Mouse (Mus musculus) forebrain, postnatal 0 days (tissue): ENCODE results near the gene Olfr958. TPM values are rescaled to one million over a fixed set of nuclear protein-coding genes. Genes with fewer than 3 reads are reported as not detected.
A peak's percentile ranks its signal among the peaks of the same experiment; 100 is the strongest.

Source experiments
- ATAC-seq: fragments of 200-750 bp; cut with Nextera tagmentation; 2 replicates; pipeline ENCODE4 v1.8.0; 2017; ENCODE audit warnings: mild to moderate bottlenecking, moderate library complexity
- DNase-seq: peaks from one replicate; pipeline ENCODE4 v3.0.0-alpha.2; 2015
- H3K27ac ChIP-seq: fragments of 300-500 bp; sonication (generic); 2 replicates; pipeline ENCODE4 v1.5.1; 2014; ENCODE audit warnings: low read depth, mild to moderate bottlenecking, antibody characterized with exemption, low read length, moderate library complexity, mixed read lengths
- H3K27me3 ChIP-seq: fragments of 300-500 bp; sonication (generic); 2 replicates; pipeline ENCODE4 v1.6.1; 2014; ENCODE audit warnings: mild to moderate bottlenecking, low read length, mixed read lengths; ENCODE audit not compliant: insufficient read depth
- H3K36me3 ChIP-seq: fragments of 300-500 bp; sonication (generic); 2 replicates; pipeline ENCODE4 v1.6.1; 2014; ENCODE audit warnings: mild to moderate bottlenecking, moderate library complexity; ENCODE audit not compliant: insufficient read depth
- H3K4me1 ChIP-seq: fragments of 300-500 bp; sonication (generic); 2 replicates; pipeline ENCODE4 v1.6.1; 2014; ENCODE audit warnings: antibody characterized with exemption; ENCODE audit not compliant: insufficient read depth
- H3K4me2 ChIP-seq: fragments of 300-500 bp; sonication (generic); 2 replicates; pipeline ENCODE4 v1.6.1; 2014; ENCODE audit warnings: low read depth, mild to moderate bottlenecking, moderate library complexity
- H3K4me3 ChIP-seq: fragments of 300-500 bp; sonication (generic); 2 replicates; pipeline ENCODE4 v1.5.1; 2014; ENCODE audit warnings: low read depth, low read length, mixed read lengths
- H3K9ac ChIP-seq: fragments of 300-500 bp; sonication (generic); 2 replicates; pipeline ENCODE4 v1.6.1; 2014; ENCODE audit warnings: mild to moderate bottlenecking
- H3K9me3 ChIP-seq: fragments of 300-500 bp; sonication (generic); 2 replicates; pipeline ENCODE4 v1.6.1; 2016; ENCODE audit warnings: low read length
- CTCF ChIP-seq: sonication (generic); IDR thresholded peaks from 2 replicates; pipeline ENCODE4 v1.5.1; 2016; ENCODE audit warnings: antibody characterized with exemption, control low read depth, low read depth
- WGBS: fragments of 180-500 bp; shearing (Covaris S2); extraction: QIAGEN DNeasy Blood & Tissue Kit; methylation state at CpG from one replicate; pipeline ENCODE4 v1.1.7; 2014; 5-methylcytosine and 5-hydroxymethylcytosine counted together
- polyA plus RNA-seq: library from polyadenylated mRNA; unstranded; fragments of >200 nt; fragmentation: Nextera tagmentation; extraction: Ambion mirVana; gene quantifications from 2 replicates; pipeline ENCODE4 v1.2.1, GENCODE M21; 2015
- total RNA-seq: library from RNA; depleted of rRNA; stranded (reverse); fragments of >200 nt; gene quantifications from 2 replicates; pipeline ENCODE4 v1.2.3, GENCODE M21; 2014; rRNA removed

The Olfr958 gene
- total and polyA plus RNA-seq, 2 experiments from 2014 or later: not detected

DNA sequence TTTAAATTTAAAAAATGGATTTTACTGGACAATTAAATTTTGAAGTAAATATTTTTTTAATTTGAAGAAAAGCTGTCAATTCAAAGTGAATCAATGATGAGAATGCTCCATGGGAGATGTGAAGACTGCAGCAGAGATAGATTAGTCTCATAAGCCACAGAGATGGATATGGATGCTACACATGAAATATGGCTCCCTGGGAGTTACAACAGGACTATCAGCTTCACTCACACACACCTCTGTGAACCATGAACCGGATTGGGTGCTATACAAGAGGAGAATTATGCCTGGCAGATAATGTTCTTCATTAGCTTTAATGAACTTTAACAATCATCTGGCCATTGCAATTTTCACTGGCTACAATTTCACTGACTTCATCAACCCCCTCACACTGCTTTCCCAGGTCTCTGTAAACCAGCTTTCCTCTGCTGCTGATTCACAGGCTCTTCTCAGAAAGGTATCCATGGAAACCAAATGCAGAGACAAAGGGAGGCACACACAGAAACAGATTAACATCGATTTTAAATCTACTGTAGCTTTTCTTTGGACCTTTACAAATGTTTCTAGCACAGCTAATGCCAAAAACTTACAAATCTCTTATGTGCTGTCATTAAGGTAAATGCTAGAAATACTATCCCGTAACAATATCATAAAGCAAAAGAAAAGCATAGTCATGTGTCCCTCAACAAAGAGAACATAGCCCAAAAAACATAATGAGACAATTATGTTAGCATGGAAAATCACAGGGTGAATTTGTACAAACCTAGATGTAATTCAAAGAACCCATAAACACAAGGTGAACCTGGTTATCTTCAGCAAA is 3.9 kb upstream of the Olfr958 start:
- peak overlapping the region; percentile 15; the same call in 1 of the 2 replicates for H3K4me2 ChIP-seq
- no peak for TF ChIP-seq CTCF
- H3K27ac ChIP-seq: peak overlapping the region; percentile 85
- H3K4me1 ChIP-seq: peaks cover 7% of the 10 kb centered on the region; the same call in 1 of the 2 replicates
- peak overlapping the region; percentile 31 for H3K9ac ChIP-seq
- DNase-seq (peak; percentile 84), ATAC-seq (peak; percentile 99)
- H3K9me3 ChIP-seq: no peaks in the 10 kb centered on the region
- no peaks in the 10 kb centered on the region for H3K36me3 ChIP-seq
- H3K4me3 ChIP-seq: no peak overlapping the region
- H3K27me3 ChIP-seq: no peaks in the 10 kb centered on the region
- 13% methylated on average over 3 of the region's 3 CpGs for WGBS

DNA sequence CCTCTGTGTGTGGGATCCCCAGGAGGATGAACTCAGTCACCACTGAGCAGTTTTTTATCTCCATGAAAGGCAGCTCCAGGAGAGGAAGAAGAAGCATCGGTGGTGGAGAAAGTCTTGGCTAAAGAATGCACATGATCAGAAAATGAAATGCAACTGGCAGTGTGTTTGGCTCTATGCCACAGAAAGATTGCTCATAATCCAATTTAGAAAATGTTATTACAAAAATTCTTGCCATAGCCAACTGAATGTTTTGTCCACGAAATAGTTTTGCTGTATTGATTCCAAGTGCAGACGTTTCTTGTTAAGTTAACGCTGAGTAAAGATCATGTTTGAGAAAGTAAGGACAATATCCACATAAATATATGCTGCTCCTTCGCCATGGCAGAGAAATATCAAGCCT is 3.0 kb downstream of the Olfr958 start:
- Histone ChIP-seq H3K4me1 (no peaks in the 10 kb centered on the region), H3K36me3 (no peaks in the 10 kb centered on the region), H3K9me3 (no peaks in the 10 kb centered on the region), H3K4me3 (no peak overlapping the region), H3K27ac (no peak overlapping the region), H3K27me3 (no peaks in the 10 kb centered on the region), H3K4me2 (no peak overlapping the region), H3K9ac (no peak overlapping the region)
- DNase-seq (peak; percentile 20), ATAC-seq (no peak)
- 57% methylated on average over 5 of the region's 5 CpGs for WGBS
- no peak for TF ChIP-seq CTCF

DNA sequence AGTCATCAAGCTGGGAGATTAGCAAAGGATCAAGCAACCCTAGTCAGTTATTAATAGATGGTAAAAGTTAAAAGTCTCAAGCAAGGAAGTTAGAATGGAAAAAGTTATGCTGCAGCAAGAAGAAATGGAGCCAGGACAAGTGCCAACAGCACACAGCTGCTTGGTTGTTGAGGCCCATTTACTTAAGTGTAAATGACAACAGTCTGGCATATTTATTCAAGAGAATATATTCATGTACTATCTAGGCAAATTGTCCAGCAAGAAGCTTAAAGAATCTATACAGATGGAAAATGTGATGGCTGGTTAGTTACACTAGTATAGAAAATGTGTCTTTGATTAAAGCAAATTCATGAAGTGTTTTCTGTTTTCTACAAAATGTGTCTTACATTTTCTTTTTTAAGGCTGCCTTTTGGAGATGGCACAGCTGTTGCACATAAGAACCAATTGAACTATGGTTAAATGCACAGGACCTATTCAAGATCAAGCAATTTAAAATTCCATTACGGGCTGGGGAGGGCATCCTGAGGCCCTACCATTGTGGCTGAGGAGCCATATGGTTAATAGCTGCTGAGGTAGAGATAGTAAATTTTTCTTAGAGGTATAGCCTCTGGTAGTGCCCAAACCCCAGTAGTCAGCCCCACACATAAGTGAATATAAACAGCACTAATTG is 30.1 kb downstream of the Olfr958 start:
- no peaks in the 10 kb centered on the region for H3K4me1 ChIP-seq
- H3K27me3 ChIP-seq: no peaks in the 10 kb centered on the region
- H3K9me3 ChIP-seq: no peaks in the 10 kb centered on the region
- H3K27ac ChIP-seq: no peak overlapping the region
- H3K9ac ChIP-seq: no peak overlapping the region
- no peak overlapping the region for H3K4me3 ChIP-seq
- no peak for DNase-seq
- peak; percentile 43 for ATAC-seq
- H3K36me3 ChIP-seq: no peaks in the 10 kb centered on the region
- WGBS: 59% methylated on average over 1 of the region's 1 CpGs
- TF ChIP-seq CTCF: no peak
- H3K4me2 ChIP-seq: no peak overlapping the region

DNA sequence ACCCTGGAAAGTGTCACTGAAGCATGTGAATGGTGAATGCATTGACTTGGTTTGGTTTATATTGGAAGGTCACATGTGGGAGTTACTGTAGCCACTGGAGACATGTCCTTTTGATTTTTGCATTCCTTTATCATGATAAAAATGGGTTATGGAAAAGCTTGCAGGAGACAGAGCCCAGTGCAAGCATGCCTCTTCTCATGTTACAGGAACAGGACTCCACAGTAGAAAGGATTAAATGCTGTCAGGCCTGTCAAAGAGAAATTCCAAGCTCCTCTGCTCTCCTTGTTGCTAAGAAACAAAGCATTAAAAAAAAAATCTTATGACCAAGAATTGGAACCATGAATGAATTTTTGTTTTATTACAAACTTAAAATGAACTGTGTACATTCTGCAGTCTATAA is 35.3 kb downstream of the Olfr958 start:
- Histone ChIP-seq H3K4me1 (no peaks in the 10 kb centered on the region), H3K4me3 (no peak overlapping the region), H3K27ac (no peak overlapping the region), H3K27me3 (no peaks in the 10 kb centered on the region), H3K36me3 (no peaks in the 10 kb centered on the region), H3K4me2 (no peak overlapping the region), H3K9ac (no peak overlapping the region), H3K9me3 (no peaks in the 10 kb centered on the region)
- DNase-seq (no peak), ATAC-seq (no peak)
- no peak for TF ChIP-seq CTCF

DNA sequence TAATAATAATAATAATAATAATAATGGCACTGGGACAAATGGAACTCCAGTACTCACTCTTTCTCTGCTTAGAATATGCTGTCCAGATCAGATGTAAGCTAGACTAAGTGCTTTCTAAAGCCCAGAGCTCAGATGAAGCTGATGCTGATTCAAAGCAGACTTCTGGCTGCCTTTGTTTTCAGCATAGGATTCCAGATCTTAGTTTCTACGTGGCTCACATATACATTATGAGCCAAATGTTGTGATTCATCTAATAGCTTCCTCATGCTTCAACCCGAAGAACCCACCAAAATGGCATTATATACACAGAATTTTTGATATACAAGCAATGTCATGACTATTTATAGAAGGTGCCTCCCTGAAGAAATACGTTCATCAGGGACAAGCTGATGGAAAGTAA is 38.3 kb downstream of the Olfr958 start, which contains the start of gene Olfr957:
Gene Olfr957 (minus strand): TSS at position 279 of the 400 bp plus-strand sequence.
- DNase-seq: no peak
- whole genome bisulfite sequencing: 60% methylated on average over 3 of the region's 3 CpGs
- ATAC-seq: no peak
- Histone ChIP-seq H3K27ac (no peak within 1 kb of the TSS), H3K4me1 (no peaks in the 10 kb centered on the region), H3K4me2 (no peak within 1 kb of the TSS), H3K9ac (no peak within 1 kb of the TSS), H3K27me3 (no peaks in the 10 kb centered on the region), H3K36me3 (no peaks in the 10 kb centered on the region), H3K4me3 (no peak within 1 kb of the TSS), H3K9me3 (no peaks in the 10 kb centered on the region)
- TF ChIP-seq CTCF: no peak

DNA sequence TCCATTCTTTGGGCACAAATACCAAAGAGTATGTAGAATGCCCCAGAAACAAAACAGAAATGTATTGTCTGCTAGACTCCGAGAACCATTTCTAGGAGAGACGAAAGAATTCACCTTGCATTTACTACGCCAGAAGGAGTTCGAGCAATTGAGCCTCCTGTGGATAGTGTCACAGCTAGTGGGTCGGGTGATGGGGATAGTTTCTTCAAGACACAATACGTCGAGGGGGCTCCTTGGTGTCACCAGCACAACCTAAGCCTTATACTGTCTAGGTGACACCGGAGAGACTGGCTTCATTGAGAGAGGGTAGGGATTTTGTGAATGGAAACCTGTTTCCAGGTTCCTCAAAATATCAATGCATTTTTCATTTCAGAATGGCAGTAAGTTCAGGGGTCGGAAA is 44.4 kb downstream of the Olfr958 start:
- H3K4me1 ChIP-seq: no peaks in the 10 kb centered on the region
- DNase-seq: no peak
- ATAC-seq: peak; percentile 8; the same call in 1 of the 2 replicates
- no peak overlapping the region for H3K4me2 ChIP-seq
- no peaks in the 10 kb centered on the region for H3K36me3 ChIP-seq
- H3K4me3 ChIP-seq: no peak overlapping the region
- H3K27ac ChIP-seq: no peak overlapping the region
- no peaks in the 10 kb centered on the region for H3K27me3 ChIP-seq
- TF ChIP-seq CTCF: no peak
- 78% methylated on average over 9 of the region's 9 CpGs for WGBS
- no peak overlapping the region for H3K9ac ChIP-seq
- no peaks in the 10 kb centered on the region for H3K9me3 ChIP-seq

DNA sequence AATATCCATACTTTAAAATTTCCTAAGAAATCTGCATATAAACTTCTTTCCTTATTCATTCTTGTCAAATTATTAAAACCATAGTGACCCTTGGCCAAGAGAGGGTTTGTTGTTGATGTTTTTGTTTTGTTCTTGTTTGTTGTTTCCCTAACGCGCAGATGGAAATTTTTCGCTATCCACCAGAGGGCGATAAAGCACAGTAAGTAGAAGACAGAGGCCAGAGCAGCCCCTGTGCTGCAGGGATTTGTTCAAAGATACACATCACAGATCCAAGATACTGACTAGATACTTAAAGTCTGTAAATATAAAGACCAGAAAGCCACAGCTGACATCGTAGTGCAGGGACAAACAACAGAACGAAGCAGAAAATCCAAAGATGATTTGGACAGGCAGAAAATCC is 44.9 kb downstream of the Olfr958 start:
- no peak overlapping the region for H3K9ac ChIP-seq
- DNase-seq (peak; percentile 87), ATAC-seq (peak; percentile 88)
- no peaks in the 10 kb centered on the region for H3K36me3 ChIP-seq
- no peak overlapping the region for H3K4me3 ChIP-seq
- WGBS: 14% methylated on average over 6 of the region's 6 CpGs
- peak; percentile 89 for TF ChIP-seq CTCF
- no peak overlapping the region for H3K4me2 ChIP-seq
- no peak overlapping the region for H3K27ac ChIP-seq
- H3K27me3 ChIP-seq: no peaks in the 10 kb centered on the region
- no peaks in the 10 kb centered on the region for H3K4me1 ChIP-seq
- H3K9me3 ChIP-seq: no peaks in the 10 kb centered on the region

Other genes starting within 250 kb of the Olfr958 start
- gene Olfr948, start 228.0 kb downstream of the Olfr958 start, total RNA-seq: not detected in 2 replicates
- not detected in 2 replicates for gene Olfr948, start 228.0 kb downstream of the Olfr958 start, polyA plus RNA-seq
- not detected in 2 replicates for gene Olfr951, start 166.6 kb downstream of the Olfr958 start, total RNA-seq
- gene Olfr951, start 166.6 kb downstream of the Olfr958 start, polyA plus RNA-seq: not detected in 2 replicates
- gene Olfr952, start 126.9 kb downstream of the Olfr958 start, total RNA-seq: not detected in 2 replicates
- gene Olfr952, start 126.9 kb downstream of the Olfr958 start, polyA plus RNA-seq: not detected in 2 replicates
- not detected in 2 replicates for gene Olfr954, start 97.4 kb downstream of the Olfr958 start, total RNA-seq
- not detected in 2 replicates for gene Olfr954, start 97.4 kb downstream of the Olfr958 start, polyA plus RNA-seq
- gene Olfr955, start 82.1 kb downstream of the Olfr958 start, total RNA-seq: not detected in 2 replicates
- gene Olfr955, start 82.1 kb downstream of the Olfr958 start, polyA plus RNA-seq: not detected in 2 replicates
- gene Olfr44, start 60.1 kb downstream of the Olfr958 start, total RNA-seq: not detected in 2 replicates
- not detected in 2 replicates for gene Olfr44, start 60.1 kb downstream of the Olfr958 start, polyA plus RNA-seq
- gene Olfr957, start 38.2 kb downstream of the Olfr958 start, total RNA-seq: not detected in 2 replicates
- not detected in 2 replicates for gene Olfr957, start 38.2 kb downstream of the Olfr958 start, polyA plus RNA-seq
- not detected in 2 replicates for gene Olfr959, start 21.5 kb upstream of the Olfr958 start, total RNA-seq
- not detected in 2 replicates for gene Olfr959, start 21.5 kb upstream of the Olfr958 start, polyA plus RNA-seq
- gene AW551984, start 50.3 kb upstream of the Olfr958 start, total RNA-seq: 103 and 219 TPM in 2 replicates
- gene AW551984, start 50.3 kb upstream of the Olfr958 start, polyA plus RNA-seq: 46.3 and 98.8 TPM in 2 replicates
- not detected in 2 replicates for gene Olfr148, start 56.6 kb upstream of the Olfr958 start, total RNA-seq
- not detected in 2 replicates for gene Olfr148, start 56.6 kb upstream of the Olfr958 start, polyA plus RNA-seq
- gene Olfr960, start 67.3 kb upstream of the Olfr958 start, total RNA-seq: not detected in 2 replicates
- not detected in 2 replicates for gene Olfr960, start 67.3 kb upstream of the Olfr958 start, polyA plus RNA-seq
- not detected in 2 replicates for gene Olfr961, start 91.0 kb upstream of the Olfr958 start, total RNA-seq
- not detected in 2 replicates for gene Olfr961, start 91.0 kb upstream of the Olfr958 start, polyA plus RNA-seq
- not detected in 2 replicates for gene Olfr963, start 113.2 kb upstream of the Olfr958 start, total RNA-seq
- not detected in 2 replicates for gene Olfr963, start 113.2 kb upstream of the Olfr958 start, polyA plus RNA-seq
- gene Olfr149, start 153.1 kb upstream of the Olfr958 start, total RNA-seq: not detected in 2 replicates
- gene Olfr149, start 153.1 kb upstream of the Olfr958 start, polyA plus RNA-seq: not detected in 2 replicates
- gene Olfr965, start 157.3 kb upstream of the Olfr958 start, total RNA-seq: not detected in 2 replicates
- gene Olfr965, start 157.3 kb upstream of the Olfr958 start, polyA plus RNA-seq: not detected in 2 replicates
- not detected in 2 replicates for gene Olfr150, start 176.9 kb upstream of the Olfr958 start, total RNA-seq
- gene Olfr150, start 176.9 kb upstream of the Olfr958 start, polyA plus RNA-seq: not detected in 2 replicates
- gene Olfr967, start 192.2 kb upstream of the Olfr958 start, total RNA-seq: not detected in 2 replicates
- not detected in 2 replicates for gene Olfr967, start 192.2 kb upstream of the Olfr958 start, polyA plus RNA-seq
- not detected in 2 replicates for gene Olfr968, start 229.2 kb upstream of the Olfr958 start, total RNA-seq
- gene Olfr968, start 229.2 kb upstream of the Olfr958 start, polyA plus RNA-seq: not detected in 2 replicates
- gene Olfr969, start 236.9 kb upstream of the Olfr958 start, total RNA-seq: not detected in 2 replicates
- gene Olfr969, start 236.9 kb upstream of the Olfr958 start, polyA plus RNA-seq: not detected in 2 replicates